Mouse (Mus musculus): ENCODE measurements around the gene Fam189b. TPM values are rescaled to one million over a fixed set of nuclear protein-coding genes. Genes with fewer than 3 reads are reported as not detected.

The Fam189b gene
- polyA plus RNA-seq, 1 experiment from 2014 or later, result 12.8 TPM

GRCm38 (mm10) chr3:89219546-89219945 lies 36.6 kb downstream of the Fam189b start:
- H3K9me3 ChIP-seq, result no peaks in the 10 kb centered on the region
- 26% methylated on average over 8 of the region's 8 CpGs for WGBS
- H3K27ac ChIP-seq (replicated peaks), result peak overlapping the region; percentile 48
- ATAC-seq (ENCODE audit: extremely low read depth, insufficient number of reproducible peaks, low FRiP score, low TSS enrichment), result no peak
- H3K4me2 ChIP-seq, result no peak overlapping the region
- 0 out of 2 replicates have a peak, but pooled peaks cover 3% of the 10 kb centered on the region for H3K27me3 ChIP-seq (replicated peaks)
- H3K4me3 ChIP-seq, result no peak overlapping the region
- H3K36me3 ChIP-seq, result peaks cover 7% of the 10 kb centered on the region; the same call in 1 of the 2 replicates
- peaks cover 26% of the 10 kb centered on the region for H3K4me1 ChIP-seq
- no peak overlapping the region for H3K9ac ChIP-seq

GRCm38 (mm10) chr3:89221167-89221566 lies 38.2 kb downstream of the Fam189b start:
- Histone ChIP-seq H3K4me3 (no peak overlapping the region), H3K27ac (replicated peaks) (no peak overlapping the region), H3K36me3 (peaks cover 11% of the 10 kb centered on the region; the same call in 1 of the 2 replicates), H3K4me1 (peaks cover 11% of the 10 kb centered on the region), H3K27me3 (replicated peaks) (peaks cover 19% of the 10 kb centered on the region), H3K4me2 (no peak overlapping the region), H3K9me3 (no peaks in the 10 kb centered on the region), H3K9ac (no peak overlapping the region)
- 66% methylated on average over 5 of the region's 5 CpGs for WGBS
- no peak for ATAC-seq (ENCODE audit: extremely low read depth, insufficient number of reproducible peaks, low FRiP score, low TSS enrichment)

- WGBS, result 71% methylated on average over 11 of the region's 11 CpGs
- H3K27me3 ChIP-seq (replicated peaks), result peaks cover 41% of the 10 kb centered on the region
- peaks cover 11% of the 10 kb centered on the region; the same call in 1 of the 2 replicates for H3K36me3 ChIP-seq
- no peak for ATAC-seq (ENCODE audit: extremely low read depth, insufficient number of reproducible peaks, low FRiP score, low TSS enrichment)
- H3K4me2 ChIP-seq, result no peak overlapping the region
- no peak overlapping the region for H3K9ac ChIP-seq
- no peak overlapping the region for H3K27ac ChIP-seq (replicated peaks)
- H3K4me1 ChIP-seq, result peaks cover 25% of the 10 kb centered on the region
- no peak overlapping the region for H3K4me3 ChIP-seq
- H3K9me3 ChIP-seq, result no peaks in the 10 kb centered on the region
Observed at GRCm38 (mm10) chr3:89224796-89225195, 41.9 kb downstream of the Fam189b start.

- H3K27ac ChIP-seq (replicated peaks), result no peak overlapping the region
- no peak overlapping the region for H3K4me2 ChIP-seq
- ATAC-seq (ENCODE audit: extremely low read depth, insufficient number of reproducible peaks, low FRiP score, low TSS enrichment), result no peak
- no peak overlapping the region for H3K9ac ChIP-seq
- H3K9me3 ChIP-seq, result no peaks in the 10 kb centered on the region
- H3K36me3 ChIP-seq, result peaks cover 11% of the 10 kb centered on the region; the same call in 1 of the 2 replicates
- H3K4me3 ChIP-seq, result no peak overlapping the region
- peaks cover 22% of the 10 kb centered on the region for H3K4me1 ChIP-seq
- H3K27me3 ChIP-seq (replicated peaks), result peaks cover 47% of the 10 kb centered on the region
- 64% methylated on average over 12 of the region's 12 CpGs for WGBS
Observed at GRCm38 (mm10) chr3:89225321-89225815, 42.4 kb downstream of the Fam189b start.

- Histone ChIP-seq H3K36me3 (peaks cover 11% of the 10 kb centered on the region; the same call in 1 of the 2 replicates), H3K4me1 (peaks cover 22% of the 10 kb centered on the region), H3K4me2 (peak overlapping the region; percentile 78; the same call in 1 of the 2 replicates), H3K9me3 (no peaks in the 10 kb centered on the region), H3K27me3 (replicated peaks) (peaks cover 52% of the 10 kb centered on the region), H3K4me3 (no peak overlapping the region), H3K27ac (replicated peaks) (no peak overlapping the region), H3K9ac (peak overlapping the region; percentile 76; the same call in 1 of the 2 replicates)
- WGBS, result 65% methylated on average over 4 of the region's 4 CpGs
- no peak for ATAC-seq (ENCODE audit: extremely low read depth, insufficient number of reproducible peaks, low FRiP score, low TSS enrichment)
Observed at GRCm38 (mm10) chr3:89225918-89226317, 43.0 kb downstream of the Fam189b start.

GRCm38 (mm10) chr3:89226361-89226760 lies 43.4 kb downstream of the Fam189b start:
- Histone ChIP-seq H3K36me3 (peaks cover 11% of the 10 kb centered on the region; the same call in 1 of the 2 replicates), H3K4me1 (peaks cover 22% of the 10 kb centered on the region), H3K9ac (peak overlapping the region; percentile 76), H3K9me3 (no peaks in the 10 kb centered on the region), H3K27ac (replicated peaks) (no peak overlapping the region; the same call in 1 of the 2 replicates), H3K4me2 (peak overlapping the region; percentile 78), H3K27me3 (replicated peaks) (peaks cover 56% of the 10 kb centered on the region), H3K4me3 (peak overlapping the region; percentile 57)
- no peak for ATAC-seq (ENCODE audit: extremely low read depth, insufficient number of reproducible peaks, low FRiP score, low TSS enrichment)
- 45% methylated on average over 11 of the region's 11 CpGs for WGBS

GRCm38 (mm10) chr3:89226900-89227299 lies 44.0 kb downstream of the Fam189b start, which contains the start of gene Mtx1:
Mtx1 (minus strand) TSS chr3:89227088.
- peaks cover 22% of the 10 kb centered on the region for H3K4me1 ChIP-seq
- H3K9ac ChIP-seq, result peak within 1 kb of the TSS; percentile 76
- peak within 1 kb of the TSS; percentile 78 for H3K4me2 ChIP-seq
- H3K27ac ChIP-seq (replicated peaks), result peak within 1 kb of the TSS; percentile 6; the same call in 1 of the 2 replicates
- H3K9me3 ChIP-seq, result no peaks in the 10 kb centered on the region
- peaks cover 61% of the 10 kb centered on the region for H3K27me3 ChIP-seq (replicated peaks)
- WGBS, result 7% methylated on average over 21 of the region's 21 CpGs
- H3K36me3 ChIP-seq, result 0 out of 2 replicates have a peak, but pooled peaks cover 8% of the 10 kb centered on the region
- peak within 1 kb of the TSS; percentile 57 for H3K4me3 ChIP-seq
- ATAC-seq (ENCODE audit: extremely low read depth, insufficient number of reproducible peaks, low FRiP score, low TSS enrichment), result no peak

GRCm38 (mm10) chr3:89227307-89228179 lies 44.6 kb downstream of the Fam189b start:
- H3K4me3 ChIP-seq, result peak overlapping the region; percentile 57
- H3K4me1 ChIP-seq, result peaks cover 22% of the 10 kb centered on the region
- WGBS, result 3% methylated on average over 41 of the region's 41 CpGs
- 0 out of 2 replicates have a peak, but pooled peaks cover 8% of the 10 kb centered on the region for H3K36me3 ChIP-seq
- H3K9ac ChIP-seq, result peak overlapping the region; percentile 76
- peak; percentile 55; the same call in 1 of the 2 replicates for ATAC-seq (ENCODE audit: extremely low read depth, insufficient number of reproducible peaks, low FRiP score, low TSS enrichment)
- H3K9me3 ChIP-seq, result no peaks in the 10 kb centered on the region
- peaks cover 66% of the 10 kb centered on the region for H3K27me3 ChIP-seq (replicated peaks)
- peak overlapping the region; percentile 78 for H3K4me2 ChIP-seq
- H3K27ac ChIP-seq (replicated peaks), result 0 out of 2 replicates have a peak overlapping the region, but pooled peaks have one; percentile 6

GRCm38 (mm10) chr3:89228180-89228549 lies 45.2 kb downstream of the Fam189b start:
- H3K27ac ChIP-seq (replicated peaks), result 0 out of 2 replicates have a peak overlapping the region, but pooled peaks have one; percentile 17
- H3K9ac ChIP-seq, result peak overlapping the region; percentile 76
- H3K4me3 ChIP-seq, result peak overlapping the region; percentile 57
- ATAC-seq (ENCODE audit: extremely low read depth, insufficient number of reproducible peaks, low FRiP score, low TSS enrichment), result peak; percentile 22; the same call in 1 of the 2 replicates
- H3K27me3 ChIP-seq (replicated peaks), result peaks cover 66% of the 10 kb centered on the region
- under 1% methylated on average over 20 of the region's 20 CpGs for WGBS
- H3K9me3 ChIP-seq, result no peaks in the 10 kb centered on the region
- H3K4me1 ChIP-seq, result peaks cover 29% of the 10 kb centered on the region
- peak overlapping the region; percentile 78 for H3K4me2 ChIP-seq
- 0 out of 2 replicates have a peak, but pooled peaks cover 8% of the 10 kb centered on the region for H3K36me3 ChIP-seq

- 28% methylated on average over 10 of the region's 10 CpGs for WGBS
- peak within 1 kb of the TSS; percentile 76 for H3K9ac ChIP-seq
- 0 out of 2 replicates have a peak, but pooled peaks cover 4% of the 10 kb centered on the region for H3K36me3 ChIP-seq
- peak within 1 kb of the TSS; percentile 78 for H3K4me2 ChIP-seq
- peak within 1 kb of the TSS; percentile 57 for H3K4me3 ChIP-seq
- 0 out of 2 replicates have a peak within 1 kb of the TSS, but pooled peaks have one; percentile 17 for H3K27ac ChIP-seq (replicated peaks)
- no peaks in the 10 kb centered on the region for H3K9me3 ChIP-seq
- H3K4me1 ChIP-seq, result peaks cover 35% of the 10 kb centered on the region
- ATAC-seq (ENCODE audit: extremely low read depth, insufficient number of reproducible peaks, low FRiP score, low TSS enrichment), result no peak
- H3K27me3 ChIP-seq (replicated peaks), result peaks cover 66% of the 10 kb centered on the region
Observed at GRCm38 (mm10) chr3:89228836-89229235, 45.9 kb downstream of the Fam189b start, which contains the start of gene Muc1. Muc1 (plus strand) TSS chr3:89229057.

GRCm38 (mm10) chr3:89229276-89229675 lies 46.3 kb downstream of the Fam189b start:
- Histone ChIP-seq H3K4me3 (no peak overlapping the region), H3K4me2 (0 out of 2 replicates have a peak overlapping the region, but pooled peaks have one; percentile 78), H3K9me3 (no peaks in the 10 kb centered on the region), H3K9ac (no peak overlapping the region), H3K4me1 (peaks cover 39% of the 10 kb centered on the region), H3K27ac (replicated peaks) (no peak overlapping the region), H3K36me3 (0 out of 2 replicates have a peak, but pooled peaks cover 4% of the 10 kb centered on the region), H3K27me3 (replicated peaks) (peaks cover 67% of the 10 kb centered on the region)
- no peak for ATAC-seq (ENCODE audit: extremely low read depth, insufficient number of reproducible peaks, low FRiP score, low TSS enrichment)
- WGBS, result 63% methylated on average over 4 of the region's 4 CpGs

Data from heart, embryonic 13.5 days (tissue).